Mouse (Mus musculus) hindbrain, embryonic 16.5 days (tissue): ENCODE data around the gene Btbd8. TPM values are rescaled to one million over a fixed set of nuclear protein-coding genes. Genes with fewer than 3 reads are reported as not detected.

Source experiments
- ATAC-seq: fragments of 200-750 bp; cut with Nextera tagmentation; 2 replicates; pipeline ENCODE4 v1.8.0; 2017; ENCODE audit warnings: moderate TSS enrichment, moderate library complexity
- H3K27ac ChIP-seq: fragments of 300-500 bp; sonication (generic); 2 replicates; pipeline ENCODE4 v1.5.1; 2014; ENCODE audit warnings: low read depth, mild to moderate bottlenecking, control low read depth, low read length, moderate library complexity
- H3K27me3 ChIP-seq: fragments of 300-500 bp; sonication (generic); replicated peaks from 2 replicates; pipeline ENCODE4 v1.6.1; 2014; ENCODE audit warnings: low read length; ENCODE audit not compliant: control insufficient read depth, insufficient read depth
- H3K36me3 ChIP-seq: fragments of 300-500 bp; sonication (generic); 2 replicates; pipeline ENCODE4 v1.6.1; 2014; ENCODE audit warnings: mild to moderate bottlenecking, low read length, moderate library complexity, mixed read lengths; ENCODE audit not compliant: control insufficient read depth, insufficient read depth
- H3K4me1 ChIP-seq: fragments of 300-500 bp; sonication (generic); 2 replicates; pipeline ENCODE4 v1.6.1; 2014; ENCODE audit warnings: low read depth, low read length; ENCODE audit not compliant: control insufficient read depth, insufficient read depth
- H3K4me2 ChIP-seq: fragments of 300-500 bp; sonication (generic); 2 replicates; pipeline ENCODE4 v1.6.1; 2014; ENCODE audit warnings: mild to moderate bottlenecking, low read length, control low read depth, moderate library complexity
- H3K4me3 ChIP-seq: fragments of 300-500 bp; sonication (generic); 2 replicates; pipeline ENCODE4 v1.5.1; 2014; ENCODE audit warnings: mild to moderate bottlenecking, low read length, control low read depth, moderate library complexity
- H3K9ac ChIP-seq: fragments of 300-500 bp; sonication (generic); 2 replicates; pipeline ENCODE4 v1.6.1; 2014; ENCODE audit warnings: low read depth, mild to moderate bottlenecking, control low read depth, low read length, moderate library complexity
- H3K9me3 ChIP-seq: fragments of 300-500 bp; sonication (generic); 2 replicates; pipeline ENCODE4 v1.6.1; 2014; ENCODE audit warnings: mild to moderate bottlenecking, low read length, moderate library complexity; ENCODE audit not compliant: control insufficient read depth
- WGBS: fragments of 180-500 bp; shearing (Covaris S2); extraction: QIAGEN DNeasy Blood & Tissue Kit; methylation state at CpG from one replicate; pipeline ENCODE4 v1.1.7; 2014; 5-methylcytosine and 5-hydroxymethylcytosine counted together
- polyA plus RNA-seq: library from polyadenylated mRNA; unstranded; fragments of >200 nt; fragmentation: Nextera tagmentation; extraction: Ambion mirVana; gene quantifications from 2 replicates; pipeline ENCODE4 v1.2.1, GENCODE M21; 2015

Gene Btbd8
- polyA plus RNA-seq, 1 experiment from 2014 or later: 24.6 TPM

- WGBS: 77% methylated on average over 10 of the region's 10 CpGs
Observed at GRCm38 (mm10) chr5:107470600-107471329, 33.0 kb downstream of the Btbd8 start.

DNA sequence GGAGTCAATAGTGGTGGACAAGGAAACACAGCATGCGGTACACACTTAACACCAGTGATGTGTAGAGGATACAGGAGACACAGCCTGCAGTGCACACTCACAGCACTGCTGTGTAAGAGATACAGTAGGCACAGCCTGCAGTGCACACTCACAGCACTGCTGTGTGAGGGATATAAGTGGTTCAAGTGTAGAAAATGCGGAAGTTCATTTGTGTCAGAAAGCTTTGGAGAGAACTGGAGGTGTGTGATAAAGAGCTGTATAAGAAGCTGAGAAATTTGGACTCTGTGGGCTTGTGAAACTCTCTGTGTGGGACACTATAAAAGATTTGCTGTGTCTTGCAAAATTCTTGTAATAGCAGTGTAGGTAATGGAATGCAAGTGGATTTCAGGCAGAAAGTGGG lies 42.4 kb downstream of the Btbd8 start:
- H3K9me3 ChIP-seq: no peaks in the 10 kb centered on the region
- no peaks in the 10 kb centered on the region for H3K4me1 ChIP-seq
- no peak for ATAC-seq
- no peak overlapping the region for H3K4me2 ChIP-seq
- H3K36me3 ChIP-seq: peaks cover 4% of the 10 kb centered on the region
- no peak overlapping the region for H3K9ac ChIP-seq
- no peaks in the 10 kb centered on the region for H3K27me3 ChIP-seq
- WGBS: 92% methylated on average over 2 of the region's 2 CpGs
- no peak overlapping the region for H3K4me3 ChIP-seq
- H3K27ac ChIP-seq: no peak overlapping the region

More at GRCm38 (mm10) chr5:107470600-107471329, 33.0 kb downstream of the Btbd8 start:
- no peaks in the 10 kb centered on the region for H3K27me3 ChIP-seq
- H3K9me3 ChIP-seq: no peaks in the 10 kb centered on the region
- H3K27ac ChIP-seq: no peak overlapping the region
- no peaks in the 10 kb centered on the region for H3K4me1 ChIP-seq
- no peak for ATAC-seq
- H3K9ac ChIP-seq: no peak overlapping the region
- H3K4me2 ChIP-seq: no peak overlapping the region
- no peak overlapping the region for H3K4me3 ChIP-seq
- peaks cover 11% of the 10 kb centered on the region for H3K36me3 ChIP-seq

GRCm38 (mm10) chr5:107488996-107489395 lies 51.2 kb downstream of the Btbd8 start:
- 80% methylated on average over 4 of the region's 4 CpGs for WGBS

DNA sequence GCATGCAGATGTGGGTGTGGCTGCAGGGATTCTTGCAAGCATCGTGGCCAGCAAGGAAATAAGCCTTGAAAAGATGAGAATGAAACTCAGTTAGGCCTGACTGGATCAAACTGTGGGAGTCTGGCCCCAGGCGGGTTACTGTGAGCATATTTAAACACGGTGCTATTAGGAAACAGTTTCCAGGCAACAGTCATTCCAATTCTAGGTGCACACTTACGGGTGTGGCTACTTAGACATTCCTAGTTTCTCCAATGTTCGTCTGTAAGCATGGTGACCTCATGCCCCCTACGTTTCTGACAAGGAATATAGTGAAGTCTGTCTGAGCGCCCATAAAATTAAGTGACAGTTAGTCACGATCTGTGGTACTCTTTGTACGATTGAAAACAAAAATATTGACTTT lies 53.2 kb downstream of the Btbd8 start:
- Histone ChIP-seq H3K27ac (no peak overlapping the region), H3K4me1 (no peaks in the 10 kb centered on the region), H3K9me3 (0 out of 2 replicates have a peak, but pooled peaks cover 2% of the 10 kb centered on the region), H3K27me3 (no peaks in the 10 kb centered on the region), H3K4me3 (no peak overlapping the region), H3K9ac (no peak overlapping the region), H3K36me3 (no peaks in the 10 kb centered on the region; the same call in 1 of the 2 replicates), H3K4me2 (no peak overlapping the region)
- no peak for ATAC-seq
- WGBS: 79% methylated on average over 9 of the region's 9 CpGs

More at GRCm38 (mm10) chr5:107488996-107489395, 51.2 kb downstream of the Btbd8 start:
- no peak overlapping the region for H3K4me2 ChIP-seq
- no peak overlapping the region for H3K9ac ChIP-seq
- no peaks in the 10 kb centered on the region for H3K4me1 ChIP-seq
- H3K9me3 ChIP-seq: no peaks in the 10 kb centered on the region
- H3K4me3 ChIP-seq: no peak overlapping the region
- no peaks in the 10 kb centered on the region; the same call in 1 of the 2 replicates for H3K36me3 ChIP-seq
- no peak overlapping the region for H3K27ac ChIP-seq
- ATAC-seq: no peak
- no peaks in the 10 kb centered on the region for H3K27me3 ChIP-seq

GRCm38 (mm10) chr5:107492471-107492870 lies 54.7 kb downstream of the Btbd8 start:
- H3K4me2 ChIP-seq: no peak overlapping the region
- H3K4me3 ChIP-seq: no peak overlapping the region
- no peaks in the 10 kb centered on the region; the same call in 1 of the 2 replicates for H3K36me3 ChIP-seq
- WGBS: 89% methylated on average over 2 of the region's 2 CpGs
- no peak overlapping the region for H3K9ac ChIP-seq
- 0 out of 2 replicates have a peak, but pooled peaks cover 2% of the 10 kb centered on the region for H3K9me3 ChIP-seq
- no peak overlapping the region for H3K27ac ChIP-seq
- ATAC-seq: no peak
- H3K27me3 ChIP-seq: no peaks in the 10 kb centered on the region
- H3K4me1 ChIP-seq: no peaks in the 10 kb centered on the region

DNA sequence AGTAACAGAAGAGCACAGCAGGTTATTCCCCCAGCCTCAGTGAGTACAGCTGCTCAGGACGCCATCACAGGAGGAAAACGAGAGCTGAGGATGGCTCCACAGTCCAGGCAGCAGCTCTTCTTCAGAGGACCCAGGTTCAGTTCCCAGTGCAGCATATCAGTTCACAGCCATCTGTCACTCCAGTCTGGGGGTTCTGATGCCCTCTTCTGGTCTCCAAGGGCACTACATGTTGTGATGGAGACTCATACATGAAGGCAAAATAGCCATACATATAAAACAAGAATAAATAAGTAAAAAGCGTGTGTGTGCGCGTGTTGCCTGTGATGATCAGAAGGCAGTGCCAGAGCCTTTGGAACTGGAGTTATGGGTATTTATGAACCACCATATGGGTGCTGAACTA lies 57.0 kb downstream of the Btbd8 start:
- ATAC-seq: no peak
- peaks cover 3% of the 10 kb centered on the region; the same call in 1 of the 2 replicates for H3K4me1 ChIP-seq
- H3K27ac ChIP-seq: no peak overlapping the region
- no peak overlapping the region for H3K4me2 ChIP-seq
- H3K27me3 ChIP-seq: no peaks in the 10 kb centered on the region
- no peaks in the 10 kb centered on the region; the same call in 1 of the 2 replicates for H3K36me3 ChIP-seq
- no peak overlapping the region for H3K9ac ChIP-seq
- WGBS: 94% methylated on average over 5 of the region's 5 CpGs
- H3K4me3 ChIP-seq: no peak overlapping the region
- H3K9me3 ChIP-seq: 0 out of 2 replicates have a peak, but pooled peaks cover 2% of the 10 kb centered on the region

DNA sequence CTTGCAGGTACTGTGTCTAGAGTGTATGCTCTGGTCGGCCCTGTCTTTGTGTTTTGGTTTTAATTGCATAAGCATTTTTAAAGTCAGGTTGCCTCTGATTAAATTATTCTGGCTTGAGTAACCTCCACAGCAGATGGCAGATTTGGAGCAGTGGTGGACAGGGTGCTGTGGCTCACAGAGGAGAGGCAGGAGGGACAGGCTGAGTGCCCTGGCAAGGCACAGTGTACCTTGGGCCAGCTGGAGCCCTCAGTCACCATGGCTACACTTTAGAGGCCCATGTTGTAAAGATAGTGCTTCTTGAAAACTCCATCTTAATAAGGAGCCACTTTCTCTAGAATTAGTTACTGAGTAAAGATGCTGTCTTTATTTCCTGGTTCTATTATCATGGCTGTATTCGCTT lies 58.2 kb downstream of the Btbd8 start:
- Histone ChIP-seq H3K4me3 (no peak overlapping the region), H3K9me3 (0 out of 2 replicates have a peak, but pooled peaks cover 2% of the 10 kb centered on the region), H3K4me2 (no peak overlapping the region), H3K27me3 (no peaks in the 10 kb centered on the region), H3K36me3 (no peaks in the 10 kb centered on the region; the same call in 1 of the 2 replicates), H3K9ac (no peak overlapping the region), H3K27ac (no peak overlapping the region), H3K4me1 (peaks cover 5% of the 10 kb centered on the region)
- peak; percentile 68; the same call in 1 of the 2 replicates for ATAC-seq
- WGBS: 89% methylated on average over 2 of the region's 2 CpGs

DNA sequence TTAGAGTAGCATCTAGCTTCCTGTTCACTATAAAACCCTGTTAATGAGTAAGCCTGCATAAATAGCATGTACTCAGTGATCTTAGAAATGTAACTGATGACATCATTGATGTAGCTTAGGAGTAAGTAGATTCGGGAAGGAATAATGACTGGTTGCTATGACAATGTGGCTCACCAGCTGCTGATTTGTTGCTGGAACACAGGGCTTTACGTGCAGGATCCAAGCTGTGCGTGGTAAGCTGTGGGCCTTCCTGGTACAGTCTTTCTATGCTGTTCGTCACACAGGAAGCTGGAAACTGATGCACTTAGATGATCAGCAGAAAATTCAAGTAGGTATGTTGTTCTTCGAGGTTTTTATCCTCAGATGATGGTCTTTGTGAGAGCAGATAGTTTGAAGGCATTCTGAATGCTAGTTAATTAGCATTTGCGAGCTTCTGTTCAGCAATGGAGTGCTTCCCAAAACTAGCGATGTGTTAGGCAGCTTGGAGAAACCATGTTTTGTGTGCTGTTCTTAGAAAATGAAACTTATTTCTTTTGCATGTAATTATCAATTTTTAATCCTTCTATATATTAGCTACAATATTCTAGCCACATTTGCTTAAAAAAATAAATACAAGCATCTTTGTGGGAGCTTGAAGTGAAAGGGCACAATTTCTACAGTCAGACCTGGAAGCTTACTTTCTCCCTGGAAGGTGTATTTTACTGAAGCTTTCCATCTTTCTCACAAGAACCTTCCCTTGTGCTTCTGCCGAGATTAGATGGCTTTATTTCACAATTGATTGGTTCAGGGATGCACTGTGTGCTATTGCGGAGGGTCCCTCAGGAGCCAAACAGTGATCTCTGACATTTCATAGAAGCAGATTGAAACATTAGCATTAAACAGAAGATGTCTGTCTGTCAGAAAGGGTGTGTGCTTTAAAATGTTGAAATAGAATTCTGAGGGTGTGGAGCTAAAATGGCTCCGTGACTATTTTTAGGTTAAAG lies 60.0 kb downstream of the Btbd8 start:
- no peaks in the 10 kb centered on the region for H3K36me3 ChIP-seq
- H3K4me2 ChIP-seq: peak overlapping the region; percentile 49
- no peaks in the 10 kb centered on the region for H3K27me3 ChIP-seq
- H3K9ac ChIP-seq: peak overlapping the region; percentile 58
- ATAC-seq: peak; percentile 96
- peak overlapping the region; percentile 81 for H3K27ac ChIP-seq
- peaks cover 5% of the 10 kb centered on the region for H3K4me1 ChIP-seq
- WGBS: 32% methylated on average over 10 of the region's 10 CpGs
- H3K4me3 ChIP-seq: peak overlapping the region; percentile 41
- H3K9me3 ChIP-seq: 0 out of 2 replicates have a peak, but pooled peaks cover 2% of the 10 kb centered on the region
